Mouse (Mus musculus) myocyte (in vitro differentiated cells): Measurements from ENCODE around the gene Tsga10. TPM values are rescaled to one million over a fixed set of nuclear protein-coding genes. Genes with fewer than 3 reads are reported as not detected.
A peak's percentile ranks its signal among the peaks of the same experiment; 100 is the strongest.
"Not testable (repeated sequence)": the region's sequence is repeated elsewhere in the genome, so short reads cannot be mapped to it uniquely, and the experiment has no call there.

Experiments used
- H3K27me3 ChIP-seq: one replicate; pipeline ENCODE4 v1.6.1; 2011; ENCODE audit not compliant: control insufficient read depth, insufficient read depth, insufficient read length
- H3K36me3 ChIP-seq: one replicate; pipeline ENCODE4 v1.6.1; 2011; ENCODE audit not compliant: control insufficient read depth, insufficient read depth
- H3K4me2 ChIP-seq: one replicate; pipeline ENCODE4 v1.6.1; 2011; ENCODE audit warnings: low read depth, control low read depth
- H3K4me3 ChIP-seq: one replicate; pipeline ENCODE4 v1.5.1; 2011; ENCODE audit warnings: mild to moderate bottlenecking, control low read depth, moderate library complexity
- H3K79me2 ChIP-seq: one replicate; pipeline ENCODE4 v1.6.1; 2011; ENCODE audit not compliant: control insufficient read depth, insufficient read depth
- H3ac ChIP-seq: one replicate; pipeline ENCODE4 v1.6.1; 2011; ENCODE audit not compliant: control insufficient read depth, insufficient read length
- CEBPB ChIP-seq: IDR thresholded peaks from 2 replicates; pipeline ENCODE4 v1.6.1; 2011; ENCODE audit warnings: mild to moderate bottlenecking, moderate library complexity; ENCODE audit not compliant: poor library complexity, insufficient read depth, severe bottlenecking
- E2F4 ChIP-seq: IDR thresholded peaks from one replicate; pipeline ENCODE4 v1.6.1; 2011; ENCODE audit warnings: mild to moderate bottlenecking, control low read depth, moderate library complexity; ENCODE audit not compliant: insufficient read depth
- MAX ChIP-seq: IDR thresholded peaks from one replicate; pipeline ENCODE4 v1.6.1; 2011; ENCODE audit warnings: low read depth, mild to moderate bottlenecking, control low read depth
- MYOD1 ChIP-seq, 3 experiments: IDR thresholded peaks; one replicate each; pipeline ENCODE4 v1.6.1; 2011; ENCODE audit warnings: control low read depth in 2 of 3, low read depth in 2 of 3, mild to moderate bottlenecking in 2 of 3, moderate library complexity in 1 of 3; ENCODE audit not compliant: insufficient read length in 2 of 3, control insufficient read depth in 1 of 3
- MYOG ChIP-seq, 3 experiments: IDR thresholded peaks; one replicate each; pipeline ENCODE4 v1.6.1; 2011; ENCODE audit warnings: control low read depth in 2 of 3, low read depth in 2 of 3, mild to moderate bottlenecking in 2 of 3; ENCODE audit not compliant: insufficient read length in 2 of 3, control insufficient read depth in 1 of 3, insufficient read depth in 1 of 3
- POLR2A ChIP-seq: IDR thresholded peaks from one replicate; pipeline ENCODE4 v1.6.1; 2011; ENCODE audit warnings: low read depth, mild to moderate bottlenecking, control low read depth, moderate library complexity; ENCODE audit not compliant: insufficient read length
- POLR2AphosphoS2 ChIP-seq: IDR thresholded peaks from one replicate; pipeline ENCODE4 v1.6.1; 2011; ENCODE audit warnings: low read depth, control low read depth; ENCODE audit not compliant: insufficient read length
- SRF ChIP-seq: IDR thresholded peaks from one replicate; pipeline ENCODE4 v1.6.1; 2011; ENCODE audit warnings: low read depth; ENCODE audit not compliant: control insufficient read depth, insufficient read length
- TCF12 ChIP-seq: IDR thresholded peaks from one replicate; pipeline ENCODE4 v1.6.1; 2011; ENCODE audit warnings: mild to moderate bottlenecking, control low read depth; ENCODE audit not compliant: poor library complexity, insufficient read depth, severe bottlenecking
- TCF3 ChIP-seq: IDR thresholded peaks from one replicate; pipeline ENCODE4 v1.6.1; 2011; ENCODE audit warnings: low read depth, control low read depth; ENCODE audit not compliant: insufficient read length
- USF1 ChIP-seq: IDR thresholded peaks from one replicate; pipeline ENCODE4 v1.6.1; 2011; ENCODE audit warnings: low read depth, mild to moderate bottlenecking, control low read depth, moderate library complexity
- polyA plus RNA-seq: library from polyadenylated mRNA; unstranded; fragments of >200 nt; fragmentation: generic; extraction: Trizol; gene quantifications from one replicate; pipeline ENCODE4 v1.2.1, GENCODE M21; 2012; ENCODE audit warnings: missing spikeins

Gene Tsga10
- polyA plus RNA-seq, 1 experiment, result 1.7 TPM

- no peaks in the 10 kb centered on the region for H3K79me2 ChIP-seq
- peak overlapping the region; percentile 96 for H3K4me2 ChIP-seq
- no peak overlapping the region for H3ac ChIP-seq
- H3K27me3 ChIP-seq, result no peaks in the 10 kb centered on the region
- TF ChIP-seq TCF12, result no peak
- peak; percentile 74 for TF ChIP-seq POLR2A
- TF ChIP-seq POLR2AphosphoS2, result peak; percentile 73
- no peaks in the 10 kb centered on the region for H3K36me3 ChIP-seq
- peak overlapping the region; percentile 35 for H3K4me3 ChIP-seq
Observed at GRCm38 (mm10) chr1:37865401-37866215, 621 bp downstream of the Tsga10 start.

GRCm38 (mm10) chr1:37864511-37865400 lies 1.5 kb downstream of the Tsga10 start:
- peak overlapping the region; percentile 96 for H3K4me2 ChIP-seq
- H3K4me3 ChIP-seq, result peak overlapping the region; percentile 35
- TF ChIP-seq E2F4 (peak; percentile 25), POLR2A (peak; percentile 77), POLR2AphosphoS2 (peak; percentile 84), USF1 (no peak), MAX (no peak)
- no peak overlapping the region for H3ac ChIP-seq
- no peaks in the 10 kb centered on the region for H3K36me3 ChIP-seq
- no peaks in the 10 kb centered on the region for H3K27me3 ChIP-seq
- H3K79me2 ChIP-seq, result no peaks in the 10 kb centered on the region

DNA sequence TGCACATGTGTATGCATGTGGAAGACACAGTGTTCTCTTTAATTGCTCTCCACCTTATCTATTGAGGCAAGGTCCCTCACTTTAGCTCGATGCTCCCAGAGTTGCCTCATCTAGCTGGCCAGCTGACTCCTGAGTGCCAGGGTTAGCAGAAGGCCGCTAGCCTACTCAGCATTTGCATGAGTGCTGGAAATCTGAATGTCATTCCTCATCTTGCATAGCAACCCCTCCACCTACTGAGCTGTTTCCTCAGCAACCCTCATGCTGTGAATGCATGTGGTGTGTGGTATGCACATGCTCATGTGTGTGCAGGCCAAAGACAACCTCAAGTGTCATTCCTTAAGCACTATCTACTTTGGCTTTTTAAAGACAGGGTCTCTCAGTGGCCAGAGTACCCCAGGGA lies 15.5 kb downstream of the Tsga10 start:
- Histone ChIP-seq H3K4me2 (no peak overlapping the region), H3K4me3 (no peak overlapping the region), H3K79me2 (no peaks in the 10 kb centered on the region), H3K36me3 (no peaks in the 10 kb centered on the region), H3K27me3 (no peaks in the 10 kb centered on the region), H3ac (no peak overlapping the region)
- TF ChIP-seq E2F4 (no peak), TCF3 (no peak), MYOG (IDR thresholded peaks at IDR 0.05; ENCODE audit: control insufficient read depth in 1 of 3, insufficient read depth in 1 of 3, insufficient read length in 2 of 3, low read depth in 2 of 3) (no peak), MAX (no peak), SRF (no peak), TCF12 (no peak), POLR2AphosphoS2 (no peak), POLR2A (no peak)

GRCm38 (mm10) chr1:37846878-37847277 lies 19.4 kb downstream of the Tsga10 start:
- H3K4me3 ChIP-seq, result no peak overlapping the region
- no peak overlapping the region for H3K4me2 ChIP-seq
- no peak overlapping the region for H3ac ChIP-seq
- no peak for TF ChIP-seq POLR2A
- no peak for TF ChIP-seq E2F4
- no peak for TF ChIP-seq CEBPB
- TF ChIP-seq TCF12, result no peak
- no peak for TF ChIP-seq POLR2AphosphoS2
- no peak for TF ChIP-seq MYOG (IDR thresholded peaks at IDR 0.05; ENCODE audit: control insufficient read depth in 1 of 3, insufficient read depth in 1 of 3, insufficient read length in 2 of 3, low read depth in 2 of 3)
- no peak for TF ChIP-seq SRF
- TF ChIP-seq MAX, result no peak
- TF ChIP-seq TCF3, result no peak
- no peak for TF ChIP-seq USF1
- no peaks in the 10 kb centered on the region for H3K27me3 ChIP-seq
- no peaks in the 10 kb centered on the region for H3K36me3 ChIP-seq
- H3K79me2 ChIP-seq, result no peaks in the 10 kb centered on the region

- Histone ChIP-seq H3K4me3 (no peak overlapping the region), H3K4me2 (no peak overlapping the region), H3K36me3 (no peaks in the 10 kb centered on the region), H3K27me3 (no peaks in the 10 kb centered on the region), H3K79me2 (no peaks in the 10 kb centered on the region), H3ac (no peak overlapping the region)
- TF ChIP-seq SRF (no peak), MYOG (IDR thresholded peaks at IDR 0.05; ENCODE audit: control insufficient read depth in 1 of 3, insufficient read depth in 1 of 3, insufficient read length in 2 of 3, low read depth in 2 of 3) (no peak), MYOD1 (IDR thresholded peaks at IDR 0.05; ENCODE audit: control insufficient read depth in 1 of 3, insufficient read length in 2 of 3, low read depth in 2 of 3) (no peak), E2F4 (no peak), TCF3 (no peak), POLR2AphosphoS2 (no peak), MAX (no peak), CEBPB (no peak), USF1 (no peak)
Observed at GRCm38 (mm10) chr1:37831681-37832080, 34.5 kb downstream of the Tsga10 start.

GRCm38 (mm10) chr1:37802291-37802690 lies 63.9 kb downstream of the Tsga10 start:
- not testable (repeated sequence) for H3K36me3 ChIP-seq, H3K4me2 ChIP-seq, H3ac ChIP-seq, H3K27me3 ChIP-seq, H3K4me3 ChIP-seq, H3K79me2 ChIP-seq
